Mouse (Mus musculus) thymus, postnatal 4 days (tissue): ENCODE measurements at regions not wholly inside any gene's neighbourhood (a gene's known extent, or its start where the extent isn't known, plus 50 kb on each side); places are given as distances from the start of the nearest gene placed in this dataset.
"Not testable (repeated sequence)": the region's sequence is repeated elsewhere in the genome, so short reads cannot be mapped to it uniquely, and the experiment has no call there.

Experiments
- DNase-seq: peaks from one replicate; pipeline ENCODE4 v3.0.0; 2021

GRCm38 (mm10) chr14:15061966-15062860 lies 259.0 kb downstream of the Nek10 start:
- DNase-seq: peak; percentile 45

GRCm38 (mm10) chr14:15062861-15063418 lies 259.7 kb downstream of the Nek10 start:
- DNase-seq: peak; percentile 41

- DNase-seq: no peak
Measured at GRCm38 (mm10) chr14:15064991-15065525, 261.8 kb downstream of the Nek10 start.

GRCm38 (mm10) chr14:15075877-15076276 lies 272.7 kb downstream of the Nek10 start:
- no peak for DNase-seq

- DNase-seq: peak; percentile 30
Measured at GRCm38 (mm10) chr14:15082889-15083288, 279.7 kb downstream of the Nek10 start.

GRCm38 (mm10) chr14:15083812-15084211 lies 280.6 kb downstream of the Nek10 start:
- peak; percentile 76 for DNase-seq

- DNase-seq: no peak
Measured at GRCm38 (mm10) chr14:15087061-15087460, 283.8 kb downstream of the Nek10 start.

- peak; percentile 13 for DNase-seq
Measured at GRCm38 (mm10) chr14:15096865-15097264, 293.6 kb downstream of the Nek10 start.

- no peak for DNase-seq
Measured at GRCm38 (mm10) chr14:15099909-15100308, 296.7 kb downstream of the Nek10 start.

- no peak for DNase-seq
Measured at GRCm38 (mm10) chr14:15107795-15108321, 304.6 kb downstream of the Nek10 start.

- peak; percentile 12 for DNase-seq
Measured at GRCm38 (mm10) chr14:15119745-15120144, 316.5 kb downstream of the Nek10 start.

- DNase-seq: no peak
Measured at GRCm38 (mm10) chr14:15128157-15128556, 310.6 kb downstream of the Lrrc3b start.

GRCm38 (mm10) chr14:15140871-15141270 lies 297.9 kb downstream of the Lrrc3b start:
- not testable (repeated sequence) for DNase-seq

- no peak for DNase-seq
Measured at GRCm38 (mm10) chr14:15142839-15143238, 295.9 kb downstream of the Lrrc3b start.

GRCm38 (mm10) chr14:15148516-15148915 lies 290.3 kb downstream of the Lrrc3b start:
- DNase-seq: no peak
